Mouse (Mus musculus) erythroblast, embryonic 14.5 days (primary cell): Measurements from ENCODE around the gene Pappa. TPM values are rescaled to one million over a fixed set of nuclear protein-coding genes. Genes with fewer than 3 reads are reported as not detected.

Experiments used
- H3K27me3 ChIP-seq: 2 replicates; pipeline ENCODE4 v1.6.1; 2012; ENCODE audit warnings: inconsistent platforms; ENCODE audit not compliant: control insufficient read depth
- H3K36me3 ChIP-seq: 2 replicates; pipeline ENCODE4 v1.6.1; 2012; ENCODE audit warnings: mild to moderate bottlenecking, inconsistent platforms; ENCODE audit not compliant: control insufficient read depth
- H3K4me1 ChIP-seq: 2 replicates; pipeline ENCODE4 v1.6.1; 2012; ENCODE audit warnings: inconsistent platforms; ENCODE audit not compliant: control insufficient read depth
- H3K4me3 ChIP-seq: replicated peaks from 2 replicates; pipeline ENCODE3; 2012; ENCODE audit warnings: moderate library complexity, mild to moderate bottlenecking, inconsistent platforms
- H3K9me3 ChIP-seq: 2 replicates; pipeline ENCODE4 v1.6.1; 2012; ENCODE audit warnings: low read length, inconsistent platforms, mixed read lengths; ENCODE audit not compliant: control insufficient read depth
- GATA1 ChIP-seq: IDR thresholded peaks from 2 replicates; pipeline ENCODE4 v1.6.1; 2012; ENCODE audit warnings: low read length, inconsistent platforms, mixed read lengths
- TAL1 ChIP-seq: IDR thresholded peaks from 3 replicates; pipeline ENCODE4 v1.6.1; 2012; ENCODE audit warnings: low read length, inconsistent platforms, mixed read lengths
- polyA plus RNA-seq: library from polyadenylated mRNA; stranded (reverse); fragments of >175 nt; gene quantifications from 2 replicates; pipeline ENCODE4 v1.2.3, GENCODE M21; 2012

The Pappa gene
- polyA plus RNA-seq, 1 experiment = not detected

GRCm38 (mm10) chr4:65192810-65193209 is 68.8 kb downstream of the Pappa start:
- H3K4me3 ChIP-seq = no peak overlapping the region
- H3K4me1 ChIP-seq = no peaks in the 10 kb centered on the region
- H3K36me3 ChIP-seq = no peaks in the 10 kb centered on the region
- no peaks in the 10 kb centered on the region for H3K27me3 ChIP-seq
- TF ChIP-seq TAL1 = no peak
- TF ChIP-seq GATA1 = no peak
- no peaks in the 10 kb centered on the region for H3K9me3 ChIP-seq

GRCm38 (mm10) chr4:65195971-65196370 is 72.0 kb downstream of the Pappa start:
- no peaks in the 10 kb centered on the region for H3K4me1 ChIP-seq
- no peak overlapping the region for H3K4me3 ChIP-seq
- no peaks in the 10 kb centered on the region for H3K36me3 ChIP-seq
- H3K9me3 ChIP-seq = no peaks in the 10 kb centered on the region
- H3K27me3 ChIP-seq = no peaks in the 10 kb centered on the region
- no peak for TF ChIP-seq TAL1

- H3K4me1 ChIP-seq = no peaks in the 10 kb centered on the region
- no peak for TF ChIP-seq GATA1
- no peak for TF ChIP-seq TAL1
- no peaks in the 10 kb centered on the region for H3K27me3 ChIP-seq
- no peak overlapping the region for H3K4me3 ChIP-seq
- no peaks in the 10 kb centered on the region for H3K36me3 ChIP-seq
- no peaks in the 10 kb centered on the region for H3K9me3 ChIP-seq
Measured at GRCm38 (mm10) chr4:65203666-65204065, 79.7 kb downstream of the Pappa start.

GRCm38 (mm10) chr4:65205446-65205845 is 81.5 kb downstream of the Pappa start:
- no peak for TF ChIP-seq GATA1
- no peak for TF ChIP-seq TAL1
- no peaks in the 10 kb centered on the region for H3K36me3 ChIP-seq
- H3K4me1 ChIP-seq = no peaks in the 10 kb centered on the region
- H3K9me3 ChIP-seq = no peaks in the 10 kb centered on the region
- H3K27me3 ChIP-seq = no peaks in the 10 kb centered on the region
- no peak overlapping the region for H3K4me3 ChIP-seq

- TF ChIP-seq GATA1 (no peak), TAL1 (no peak)
- H3K36me3 ChIP-seq = no peaks in the 10 kb centered on the region
- H3K27me3 ChIP-seq = no peaks in the 10 kb centered on the region
- H3K9me3 ChIP-seq = no peaks in the 10 kb centered on the region
- H3K4me3 ChIP-seq = no peak overlapping the region
- no peaks in the 10 kb centered on the region for H3K4me1 ChIP-seq
Measured at GRCm38 (mm10) chr4:65209369-65210015, 85.5 kb downstream of the Pappa start.

GRCm38 (mm10) chr4:65216682-65217081 is 92.7 kb downstream of the Pappa start:
- no peak overlapping the region for H3K4me3 ChIP-seq
- no peaks in the 10 kb centered on the region for H3K27me3 ChIP-seq
- H3K36me3 ChIP-seq = no peaks in the 10 kb centered on the region
- no peaks in the 10 kb centered on the region for H3K9me3 ChIP-seq
- H3K4me1 ChIP-seq = no peaks in the 10 kb centered on the region
- no peak for TF ChIP-seq TAL1

- H3K4me1 ChIP-seq = no peaks in the 10 kb centered on the region
- no peaks in the 10 kb centered on the region for H3K9me3 ChIP-seq
- H3K4me3 ChIP-seq = no peak overlapping the region
- H3K36me3 ChIP-seq = no peaks in the 10 kb centered on the region
- TF ChIP-seq GATA1 (no peak), TAL1 (no peak)
- H3K27me3 ChIP-seq = no peaks in the 10 kb centered on the region
Measured at GRCm38 (mm10) chr4:65217651-65218364, 93.8 kb downstream of the Pappa start.

- Histone ChIP-seq H3K9me3 (no peaks in the 10 kb centered on the region), H3K4me1 (no peaks in the 10 kb centered on the region), H3K36me3 (no peaks in the 10 kb centered on the region), H3K4me3 (no peak overlapping the region), H3K27me3 (no peaks in the 10 kb centered on the region)
- TF ChIP-seq TAL1 (no peak), GATA1 (no peak)
Measured at GRCm38 (mm10) chr4:65223901-65224300, 99.9 kb downstream of the Pappa start.

GRCm38 (mm10) chr4:65238540-65238998 is 114.6 kb downstream of the Pappa start:
- Histone ChIP-seq H3K4me1 (no peaks in the 10 kb centered on the region), H3K4me3 (no peak overlapping the region), H3K27me3 (no peaks in the 10 kb centered on the region), H3K9me3 (no peaks in the 10 kb centered on the region), H3K36me3 (no peaks in the 10 kb centered on the region)
- no peak for TF ChIP-seq GATA1
- TF ChIP-seq TAL1 = no peak
